Mouse (Mus musculus) myocyte (in vitro differentiated cells): ENCODE results near the gene Snapc1.

Experiments used
- CEBPB ChIP-seq: IDR thresholded peaks from 2 replicates; pipeline ENCODE4 v1.6.1; 2011; ENCODE audit warnings: mild to moderate bottlenecking, moderate library complexity; ENCODE audit not compliant: poor library complexity, insufficient read depth, severe bottlenecking
- E2F4 ChIP-seq: IDR thresholded peaks from one replicate; pipeline ENCODE4 v1.6.1; 2011; ENCODE audit warnings: mild to moderate bottlenecking, control low read depth, moderate library complexity; ENCODE audit not compliant: insufficient read depth
- MAX ChIP-seq: IDR thresholded peaks from one replicate; pipeline ENCODE4 v1.6.1; 2011; ENCODE audit warnings: low read depth, mild to moderate bottlenecking, control low read depth
- MYOD1 ChIP-seq, 3 experiments: IDR thresholded peaks; one replicate each; pipeline ENCODE4 v1.6.1; 2011; ENCODE audit warnings: control low read depth in 2 of 3, low read depth in 2 of 3, mild to moderate bottlenecking in 2 of 3, moderate library complexity in 1 of 3; ENCODE audit not compliant: insufficient read length in 2 of 3, control insufficient read depth in 1 of 3
- POLR2A ChIP-seq: IDR thresholded peaks from one replicate; pipeline ENCODE4 v1.6.1; 2011; ENCODE audit warnings: low read depth, mild to moderate bottlenecking, control low read depth, moderate library complexity; ENCODE audit not compliant: insufficient read length
- TCF12 ChIP-seq: IDR thresholded peaks from one replicate; pipeline ENCODE4 v1.6.1; 2011; ENCODE audit warnings: mild to moderate bottlenecking, control low read depth; ENCODE audit not compliant: poor library complexity, insufficient read depth, severe bottlenecking

- TF ChIP-seq POLR2A (no peak), CEBPB (no peak), TCF12 (no peak), MYOD1 (IDR thresholded peaks at IDR 0.05; ENCODE audit: control insufficient read depth in 1 of 3, insufficient read length in 2 of 3, low read depth in 2 of 3) (no peak), MAX (no peak), E2F4 (no peak)
These were observed 45.8 kb upstream of the Snapc1 start for GRCm38 (mm10) chr12:73918479-73918878.
